ENCODE assay signal across 28 mouse cellular contexts in genomic region chr4:35356051-35356450, GRCm38 (mm10).
"Had no signal": no experiment of that assay in that cellular context is flagged by ENCODE, and none has a peak within 500 bp of the region (broad histone marks: within the 10 kb centered on the region; RNA-seq: fewer than 3 reads in every experiment).

No protein-coding gene starts in this region.

- H3K9ac ChIP-seq: embryonic facial prominence, embryonic 12.5 days; embryonic facial prominence, embryonic 13.5 days; embryonic facial prominence, embryonic 15.5 days; forebrain, embryonic 12.5 days; forebrain, embryonic 13.5 days; forebrain, embryonic 15.5 days; forebrain, postnatal 0 days had no signal

- H3K36me3 ChIP-seq: embryonic facial prominence, embryonic 10.5 days; embryonic facial prominence, embryonic 12.5 days; embryonic facial prominence, embryonic 13.5 days; embryonic facial prominence, embryonic 15.5 days; forebrain, embryonic 10.5 days; forebrain, embryonic 12.5 days; forebrain, embryonic 15.5 days had no signal

- DNase-seq: cerebellum, adult 2 months; cerebellum, adult 8-10 months; cerebellum, adult 9-10 months; cerebellum, adult 9-11 months; cerebellum, postnatal 10 days; cerebellum, postnatal 14 days; cerebellum, postnatal 25 days; cerebellum, postnatal 36 days; embryo, embryonic 11 days; forebrain, postnatal 0 days; gastrocnemius, adult 2 months; gastrocnemius, postnatal 10 days; gastrocnemius, postnatal 14 days; gastrocnemius, postnatal 25 days; gastrocnemius, postnatal 36 days; heart, adult 18-20 months; heart, adult 2 months had no signal

- H3K27ac ChIP-seq: embryonic facial prominence, embryonic 10.5 days; embryonic facial prominence, embryonic 12.5 days; embryonic facial prominence, embryonic 13.5 days; embryonic facial prominence, embryonic 15.5 days; forebrain, embryonic 10.5 days; forebrain, embryonic 12.5 days; forebrain, embryonic 13.5 days; gastrocnemius, adult 2 months; heart, adult 2 months had no signal

- H3K27me3 ChIP-seq: embryonic facial prominence, embryonic 15.5 days; forebrain, embryonic 12.5 days; forebrain, embryonic 13.5 days; forebrain, embryonic 15.5 days had no signal

- H3K9me3 ChIP-seq: embryonic facial prominence, embryonic 10.5 days; embryonic facial prominence, embryonic 12.5 days; embryonic facial prominence, embryonic 13.5 days; embryonic facial prominence, embryonic 15.5 days; forebrain, embryonic 10.5 days; forebrain, embryonic 12.5 days; forebrain, embryonic 13.5 days; forebrain, embryonic 15.5 days had no signal

- H3K4me3 ChIP-seq: embryonic facial prominence, embryonic 10.5 days; embryonic facial prominence, embryonic 12.5 days; embryonic facial prominence, embryonic 13.5 days; embryonic facial prominence, embryonic 15.5 days; erythroblast, embryonic 14.5 days; forebrain, embryonic 10.5 days; forebrain, embryonic 12.5 days; forebrain, embryonic 13.5 days; forebrain, embryonic 15.5 days; gastrocnemius, adult 2 months; heart, adult 2 months had no signal

- ATAC-seq: forebrain, embryonic 13.5 days; forebrain, embryonic 14.5 days; forebrain, embryonic 15.5 days; forebrain, embryonic 16.5 days; forebrain, postnatal 0 days had no signal

- H3K4me1 ChIP-seq: embryonic facial prominence, embryonic 15.5 days; forebrain, embryonic 10.5 days; forebrain, embryonic 12.5 days had no signal

- H3K4me2 ChIP-seq: embryonic facial prominence, embryonic 12.5 days; embryonic facial prominence, embryonic 13.5 days; embryonic facial prominence, embryonic 15.5 days; forebrain, embryonic 12.5 days; forebrain, embryonic 13.5 days; forebrain, embryonic 15.5 days had no signal
